In the genomic region with DNA sequence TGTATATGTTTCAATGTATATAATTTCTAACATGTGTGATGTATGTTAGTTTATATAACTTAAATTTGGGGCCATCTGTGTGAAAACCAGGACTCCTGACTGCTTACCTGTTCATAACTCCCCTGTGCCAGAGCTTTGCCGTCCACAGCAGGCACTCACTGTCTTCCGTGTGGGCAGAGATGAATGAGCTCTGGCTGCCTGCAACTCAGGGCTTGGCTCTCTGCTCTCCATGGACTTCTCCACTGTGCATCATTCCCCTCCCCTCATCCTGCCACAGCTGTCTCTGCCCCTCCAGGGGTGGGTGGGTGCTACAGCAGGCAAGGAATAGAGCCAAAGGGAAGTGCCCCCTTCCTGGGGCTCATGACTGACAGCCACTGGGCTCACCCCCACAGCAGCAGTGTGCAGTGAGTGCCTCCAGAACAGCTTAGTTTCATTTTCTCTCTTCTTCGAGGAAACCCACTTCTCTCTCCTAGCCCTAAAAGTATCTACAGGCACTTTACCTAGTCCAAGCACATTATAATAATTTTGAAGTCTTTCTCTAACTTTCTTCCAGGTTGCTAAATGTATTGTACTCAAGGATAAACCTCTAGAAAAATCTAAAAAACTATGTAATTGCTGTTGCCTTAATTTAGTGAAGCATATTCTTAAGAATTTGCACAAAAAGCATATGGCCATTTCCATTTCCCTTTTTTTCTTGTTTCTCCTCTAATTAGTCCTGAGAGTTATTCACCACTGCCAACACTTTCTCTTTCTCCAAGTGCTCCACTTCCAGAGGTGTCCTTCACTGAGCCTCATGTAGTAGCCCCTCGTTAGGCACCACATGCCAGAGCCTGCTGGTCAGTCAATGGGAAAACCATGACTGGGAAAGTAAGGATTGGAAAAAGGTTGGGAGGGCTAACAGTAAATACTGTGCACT, we compare ENCODE assay signal across 1 mouse cellular context.
TF ChIP-seq lines count a peak whose summit lies in the region.

No protein-coding gene starts in this region.

TF ChIP-seq in MEL, 35 proteins besides CTCF, POLR2A, EP300 and RAD21 (continued from another document):
- TF ChIP-seq MYB (IDR thresholded peaks at IDR 0.05; ENCODE audit: low read depth, low read length) (no peak), GABPA (IDR thresholded peaks at IDR 0.05; ENCODE audit: low read depth, low read length) (no peak), MAZ (IDR thresholded peaks at IDR 0.05; ENCODE audit: low read depth, low read length) (no peak)
TF ChIP-seq in MEL: peak in this region for 0.
